In genomic region chr19:60465726-60466125, GRCm38 (mm10) we compare ENCODE assay signal across 25 mouse cellular contexts. TPM values are rescaled to one million over a fixed set of nuclear protein-coding genes. Genes with fewer than 3 reads are reported as not detected.
DNase-seq lines count a peak whose midpoint lies in the region; TF ChIP-seq lines count a peak whose summit lies in the region.
"Had no signal": no experiment of that assay in that cellular context is flagged by ENCODE, and none has a peak within 500 bp of the region (broad histone marks: within the 10 kb centered on the region; RNA-seq: fewer than 3 reads in every experiment).

No protein-coding gene starts in this region.

- peak; percentile 12 for DNase-seq in adrenal gland, postnatal 10 days
- DNase-seq in adrenal gland, postnatal 14 days: no peak
- DNase-seq in layer of hippocampus, adult 9-11 months: peak; percentile 17
- DNase-seq in layer of hippocampus, postnatal 14 days (ENCODE audit: low spot score in 2 of 2): no peak
- DNase-seq in 3T3-L1 (ENCODE audit: low read depth, low spot score): peak; percentile 30
- no peak for DNase-seq in cerebellum, adult 9-10 months
- DNase-seq: adrenal gland, adult 8-10 months; cerebellum, adult 18-20 months; cerebellum, postnatal 10 days; forebrain, postnatal 0 days; gastrocnemius, adult 2 months; gastrocnemius, postnatal 25 days; heart, postnatal 10 days; heart, postnatal 4 days; kidney, adult 11 months had no signal

- no peak overlapping the region for H3K4me3 ChIP-seq in myocyte
- H3K4me3 ChIP-seq: embryonic facial prominence, embryonic 10.5 days; gastrocnemius, adult 2 months; heart, embryonic 10.5 days; hindbrain, embryonic 12.5 days had no signal

- no peaks in the 10 kb centered on the region for H3K27me3 ChIP-seq in myocyte (ENCODE audit: control insufficient read depth, insufficient read depth, insufficient read length)

- H3ac ChIP-seq in myocyte (ENCODE audit: control insufficient read depth, insufficient read length): no peak overlapping the region

- H3K4me2 ChIP-seq in myocyte (ENCODE audit: low read depth): no peak overlapping the region
- H3K4me2 ChIP-seq: hindbrain, embryonic 12.5 days had no signal

- no peaks in the 10 kb centered on the region for H3K79me2 ChIP-seq in myocyte (ENCODE audit: control insufficient read depth, insufficient read depth)

- H3K36me3 ChIP-seq in myocyte (ENCODE audit: control insufficient read depth, insufficient read depth): no peaks in the 10 kb centered on the region
- H3K36me3 ChIP-seq: embryonic facial prominence, embryonic 10.5 days; heart, embryonic 10.5 days; hindbrain, embryonic 12.5 days had no signal

- TF ChIP-seq POLR2A in myocyte (IDR thresholded peaks at IDR 0.05; ENCODE audit: insufficient read length, low read depth): no peak

TF ChIP-seq in myocyte, 11 proteins besides CTCF, POLR2A, EP300 and RAD21:
- TF ChIP-seq MYOG (IDR thresholded peaks at IDR 0.05; ENCODE audit: control insufficient read depth in 1 of 3, insufficient read depth in 1 of 3, insufficient read length in 2 of 3, low read depth in 2 of 3): peak in 2 of 3 experiments; percentile 11 to 13
- TF ChIP-seq MYOD1 (IDR thresholded peaks at IDR 0.05; ENCODE audit: control insufficient read depth in 1 of 3, insufficient read length in 2 of 3, low read depth in 2 of 3): peak in 1 of 3 experiments; percentile 45
- TF ChIP-seq CEBPB (IDR thresholded peaks at IDR 0.05; ENCODE audit: insufficient read depth, poor library complexity, severe bottlenecking): peak; percentile 46; the same call in 1 of the 2 replicates
- no peak for TF ChIP-seq E2F4 (IDR thresholded peaks at IDR 0.05; ENCODE audit: insufficient read depth)

RNA-seq across cellular contexts. Expression of gene Prlhr, which starts 2.4 kb away (rescaled TPM):
- total RNA-seq in adrenal gland, postnatal 10 days (2021): 1 to 10 TPM; 1.0 to 2.7 TPM
- 1.8 and 2.3 TPM in 2 replicates for total RNA-seq in adrenal gland, postnatal 14 days (2021)
- total RNA-seq in layer of hippocampus, postnatal 14 days (2021): under 1 TPM in 1 of 2 experiments, not detected in 1; 0.28 TPM
- not detected for polyA plus RNA-seq in myocyte (2012; fragmentation: generic; extraction: Trizol)
- total RNA-seq: gastrocnemius, adult 2 months; gastrocnemius, postnatal 25 days; granulocyte monocyte progenitor cell, adult 5-6 weeks; heart, postnatal 10 days; heart, postnatal 4 days; MEL had no signal
- polyA plus RNA-seq: C2C12; embryonic facial prominence, embryonic 10.5 days; embryonic facial prominence, embryonic 14.5 days; heart, embryonic 10.5 days; heart, embryonic 14.5 days; hindbrain, embryonic 12.5 days; intestine, embryonic 14.5 days had no signal

Comparison
In these comparisons a context has a peak if more than half of its experiments do, and no peak if none do; other contexts are left out.
1. DNase-seq: peak in adrenal gland, postnatal 10 days (single experiment), layer of hippocampus, adult 9-11 months (single experiment) and 3T3-L1 (single experiment); none in adrenal gland, postnatal 14 days (single experiment), layer of hippocampus, postnatal 14 days (0 of 2) and cerebellum, adult 9-10 months (single experiment).